Mouse (Mus musculus) olfactory bulb, adult 2 months (tissue): Measurements from ENCODE around the gene Tbata.

Source experiments
- CTCF ChIP-seq: fragments of 200-500 bp; IDR thresholded peaks from 2 replicates; pipeline ENCODE4 v1.5.1; 2012; ENCODE audit warnings: low read depth, mild to moderate bottlenecking, low read length, moderate library complexity; ENCODE audit not compliant: insufficient read depth
- POLR2A ChIP-seq: fragments of 200-500 bp; IDR thresholded peaks from 2 replicates; pipeline ENCODE4 v1.6.1; 2012; ENCODE audit warnings: mild to moderate bottlenecking, low read depth, low read length, moderate library complexity; ENCODE audit not compliant: insufficient read depth

GRCm38 (mm10) chr10:61147157-61148040 is 24.4 kb upstream of the Tbata start, which contains the start of gene Sgpl1:
- TF ChIP-seq CTCF (peak; percentile 96), POLR2A (peak; percentile 94)
